Mouse (Mus musculus): Measurements from ENCODE around the gene Serpina3g. TPM values are rescaled to one million over a fixed set of nuclear protein-coding genes. Genes with fewer than 3 reads are reported as not detected.

Gene Serpina3g
- polyA plus RNA-seq, 2 experiments: 1.1 TPM

DNA sequence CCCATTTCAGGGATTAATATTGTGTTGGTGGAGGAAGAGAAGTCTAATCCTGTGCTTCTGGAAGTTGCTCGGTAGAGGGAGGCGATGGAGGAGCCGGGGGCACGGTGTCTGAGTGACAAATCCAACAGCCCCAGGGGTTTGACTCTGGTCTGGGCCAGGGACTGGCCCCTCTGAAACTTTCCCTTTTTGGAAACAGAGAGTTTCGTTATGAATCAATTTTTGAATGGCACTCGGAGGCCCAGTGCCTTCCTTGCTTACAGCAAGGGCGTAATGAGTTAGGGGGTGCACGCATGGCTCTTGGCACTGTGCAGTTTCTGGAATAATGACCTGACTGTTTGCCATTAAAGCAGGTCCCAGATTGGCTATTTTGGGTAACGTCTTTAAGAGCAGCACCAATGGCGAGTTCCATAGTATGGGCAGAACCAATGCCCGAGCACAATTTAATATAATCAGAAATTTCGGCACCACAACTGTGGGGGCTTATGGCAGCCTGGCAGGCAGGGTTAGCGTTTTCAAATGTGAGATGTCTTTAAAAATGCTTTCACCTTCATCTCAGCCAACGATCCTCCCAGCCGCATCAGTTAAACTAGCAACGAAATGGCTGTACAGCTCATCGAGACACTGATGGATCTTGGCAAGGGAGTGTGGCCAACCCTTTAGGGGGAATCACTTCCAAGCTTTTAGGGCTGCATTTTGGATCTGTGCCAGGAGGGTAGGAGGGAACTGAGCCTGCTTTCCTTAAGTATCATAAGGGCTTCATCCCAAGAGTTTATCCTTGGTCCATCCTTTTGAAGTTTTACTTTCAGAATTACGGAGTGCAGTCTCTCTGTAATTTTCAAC lies 42.4 kb downstream of the Serpina3g start:
- H3K4me2 ChIP-seq (replicated peaks; ENCODE audit: low read depth, low read length, severe bottlenecking): no peak overlapping the region
- no peak overlapping the region for H3K27ac ChIP-seq (replicated peaks; ENCODE audit: low read depth, low read length)
- H3K4me3 ChIP-seq (replicated peaks; ENCODE audit: low read length): no peak overlapping the region
- WGBS: 65% methylated on average over 18 of the region's 18 CpGs
- TF ChIP-seq POLR2A (IDR thresholded peaks at IDR 0.05; ENCODE audit: borderline replicate concordance, extremely low read depth, insufficient read depth, insufficient read length): no peak
- H3K4me1 ChIP-seq (ENCODE audit: control insufficient read depth, insufficient read depth, low read length): peaks cover 8% of the 10 kb centered on the region; the same call in 1 of the 2 replicates
- peak; percentile 12; the same call in 1 of the 2 replicates for ATAC-seq (ENCODE audit: low FRiP score, low read depth)
- no peak overlapping the region for H3K9ac ChIP-seq (ENCODE audit: low read depth, low read length, severe bottlenecking)
- no peaks in the 10 kb centered on the region for H3K36me3 ChIP-seq (ENCODE audit: control insufficient read depth, insufficient read depth, low read length)
- DNase-seq (ENCODE audit: low spot score): no peak
- H3K9me3 ChIP-seq (ENCODE audit: control insufficient read depth, low read length): no peaks in the 10 kb centered on the region
- no peaks in the 10 kb centered on the region for H3K27me3 ChIP-seq (ENCODE audit: control insufficient read depth, insufficient read depth, low read length)

DNA sequence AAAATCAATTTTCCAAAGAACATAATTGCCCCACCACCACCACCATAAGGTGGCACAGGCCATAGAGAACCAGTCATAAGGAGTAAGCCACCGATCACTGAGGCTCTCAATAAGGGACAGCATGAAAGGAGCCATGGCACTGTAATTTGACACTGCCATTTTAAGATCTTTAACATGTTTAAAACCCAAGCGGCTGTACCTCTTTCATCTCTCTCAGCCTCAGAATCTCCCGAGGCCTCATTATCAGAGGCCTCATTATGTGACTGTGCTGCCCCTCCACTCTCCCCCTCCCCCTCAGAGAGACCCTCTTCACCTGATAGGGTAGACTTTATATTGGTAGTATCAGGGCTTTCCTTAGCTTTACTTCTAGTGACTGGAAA lies 43.0 kb downstream of the Serpina3g start:
- no peaks in the 10 kb centered on the region for H3K27me3 ChIP-seq (ENCODE audit: control insufficient read depth, insufficient read depth, low read length)
- H3K36me3 ChIP-seq (ENCODE audit: control insufficient read depth, insufficient read depth, low read length): no peaks in the 10 kb centered on the region
- 7% methylated on average over 3 of the region's 3 CpGs for WGBS
- peak; percentile 30; the same call in 1 of the 2 replicates for ATAC-seq (ENCODE audit: low FRiP score, low read depth)
- no peak overlapping the region for H3K9ac ChIP-seq (ENCODE audit: low read depth, low read length, severe bottlenecking)
- H3K9me3 ChIP-seq (ENCODE audit: control insufficient read depth, low read length): no peaks in the 10 kb centered on the region
- H3K4me3 ChIP-seq (replicated peaks; ENCODE audit: low read length): no peak overlapping the region
- H3K27ac ChIP-seq (replicated peaks; ENCODE audit: low read depth, low read length): no peak overlapping the region
- TF ChIP-seq POLR2A (IDR thresholded peaks at IDR 0.05; ENCODE audit: borderline replicate concordance, extremely low read depth, insufficient read depth, insufficient read length): no peak
- H3K4me2 ChIP-seq (replicated peaks; ENCODE audit: low read depth, low read length, severe bottlenecking): no peak overlapping the region
- DNase-seq (ENCODE audit: low spot score): no peak
- H3K4me1 ChIP-seq (ENCODE audit: control insufficient read depth, insufficient read depth, low read length): peaks cover 5% of the 10 kb centered on the region; the same call in 1 of the 2 replicates

DNA sequence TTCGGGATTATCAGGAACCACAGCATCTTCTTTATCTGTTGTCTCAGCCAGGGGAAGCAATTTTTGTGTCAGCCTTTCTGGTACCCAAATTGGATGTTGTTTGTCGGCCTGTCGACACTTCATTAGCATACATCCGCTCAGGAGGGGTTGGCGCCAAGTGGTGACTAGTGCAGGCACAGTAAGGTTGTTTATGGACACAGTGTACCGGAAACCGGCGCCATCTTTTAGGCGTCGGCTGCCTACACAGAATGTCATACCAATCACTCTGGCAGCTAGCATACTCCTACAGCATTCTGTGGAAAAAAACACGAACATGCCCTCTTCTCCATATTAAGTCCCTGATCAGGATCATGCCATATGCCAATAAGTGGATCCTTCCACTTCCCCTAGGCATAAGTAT lies 47.3 kb downstream of the Serpina3g start:
- DNase-seq (ENCODE audit: low spot score): no peak
- no peaks in the 10 kb centered on the region for H3K9me3 ChIP-seq (ENCODE audit: control insufficient read depth, low read length)
- no peak overlapping the region for H3K4me2 ChIP-seq (replicated peaks; ENCODE audit: low read depth, low read length, severe bottlenecking)
- TF ChIP-seq POLR2A (IDR thresholded peaks at IDR 0.05; ENCODE audit: borderline replicate concordance, extremely low read depth, insufficient read depth, insufficient read length): no peak
- no peaks in the 10 kb centered on the region for H3K27me3 ChIP-seq (ENCODE audit: control insufficient read depth, insufficient read depth, low read length)
- no peak overlapping the region for H3K27ac ChIP-seq (replicated peaks; ENCODE audit: low read depth, low read length)
- no peaks in the 10 kb centered on the region for H3K36me3 ChIP-seq (ENCODE audit: control insufficient read depth, insufficient read depth, low read length)
- 92% methylated on average over 11 of the region's 11 CpGs for whole genome bisulfite sequencing
- no peak overlapping the region for H3K4me3 ChIP-seq (replicated peaks; ENCODE audit: low read length)
- H3K4me1 ChIP-seq (ENCODE audit: control insufficient read depth, insufficient read depth, low read length): no peaks in the 10 kb centered on the region
- ATAC-seq (ENCODE audit: low FRiP score, low read depth): no peak
- H3K9ac ChIP-seq (ENCODE audit: low read depth, low read length, severe bottlenecking): no peak overlapping the region

DNA sequence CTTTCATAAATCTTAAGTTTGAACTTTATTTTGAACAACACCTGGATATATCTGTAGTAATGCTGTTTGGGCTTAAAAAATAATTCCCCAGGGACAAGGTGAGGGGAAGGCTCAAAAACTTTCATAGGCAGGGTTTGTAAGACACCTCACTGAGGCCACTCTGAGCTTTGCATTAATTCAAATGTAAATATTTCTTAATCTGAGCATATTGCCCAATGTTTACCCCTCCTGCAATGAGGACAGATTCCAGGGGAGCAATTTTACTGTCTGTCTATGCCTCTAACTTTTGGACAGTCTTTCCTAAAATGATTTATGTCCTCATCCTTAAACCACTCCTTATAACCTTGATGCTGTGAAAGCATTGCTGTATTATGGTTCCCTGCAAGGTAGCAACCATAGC lies 52.3 kb downstream of the Serpina3g start:
- Histone ChIP-seq H3K9me3 (ENCODE audit: control insufficient read depth, low read length) (no peaks in the 10 kb centered on the region), H3K4me1 (ENCODE audit: control insufficient read depth, insufficient read depth, low read length) (no peaks in the 10 kb centered on the region), H3K4me2 (replicated peaks; ENCODE audit: low read depth, low read length, severe bottlenecking) (no peak overlapping the region), H3K27me3 (ENCODE audit: control insufficient read depth, insufficient read depth, low read length) (no peaks in the 10 kb centered on the region), H3K9ac (ENCODE audit: low read depth, low read length, severe bottlenecking) (no peak overlapping the region), H3K4me3 (replicated peaks; ENCODE audit: low read length) (no peak overlapping the region), H3K36me3 (ENCODE audit: control insufficient read depth, insufficient read depth, low read length) (no peaks in the 10 kb centered on the region), H3K27ac (replicated peaks; ENCODE audit: low read depth, low read length) (no peak overlapping the region)
- no peak for TF ChIP-seq POLR2A (IDR thresholded peaks at IDR 0.05; ENCODE audit: borderline replicate concordance, extremely low read depth, insufficient read depth, insufficient read length)
- ATAC-seq (ENCODE audit: low FRiP score, low read depth): no peak
- no peak for DNase-seq (ENCODE audit: low spot score)

DNA sequence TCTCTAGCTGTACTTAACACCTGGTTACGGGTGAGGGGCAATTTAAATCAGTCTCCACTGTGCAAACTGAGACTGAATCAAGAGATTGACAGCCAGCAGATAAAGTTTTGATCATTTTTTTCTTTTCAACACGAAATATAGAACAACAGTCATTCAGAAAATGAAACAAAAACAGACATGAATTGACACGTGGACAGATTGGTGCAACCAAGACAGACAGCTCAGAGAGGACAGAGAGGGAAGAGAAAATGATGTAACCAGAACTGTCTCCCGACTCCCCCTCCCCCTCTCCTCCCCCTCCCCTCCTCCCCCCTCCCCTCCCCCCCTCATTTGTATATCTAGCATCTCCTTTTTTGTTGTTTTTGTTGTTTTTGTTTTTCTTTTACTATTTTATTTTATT lies 53.8 kb downstream of the Serpina3g start:
- H3K4me2 ChIP-seq (replicated peaks; ENCODE audit: low read depth, low read length, severe bottlenecking): no peak overlapping the region
- no peaks in the 10 kb centered on the region for H3K4me1 ChIP-seq (ENCODE audit: control insufficient read depth, insufficient read depth, low read length)
- no peak overlapping the region for H3K27ac ChIP-seq (replicated peaks; ENCODE audit: low read depth, low read length)
- WGBS: 45% methylated on average over 4 of the region's 4 CpGs
- TF ChIP-seq POLR2A (IDR thresholded peaks at IDR 0.05; ENCODE audit: borderline replicate concordance, extremely low read depth, insufficient read depth, insufficient read length): no peak
- H3K4me3 ChIP-seq (replicated peaks; ENCODE audit: low read length): no peak overlapping the region
- DNase-seq (ENCODE audit: low spot score) (no peak), ATAC-seq (ENCODE audit: low FRiP score, low read depth) (no peak)
- H3K9me3 ChIP-seq (ENCODE audit: control insufficient read depth, low read length): no peaks in the 10 kb centered on the region
- no peaks in the 10 kb centered on the region for H3K27me3 ChIP-seq (ENCODE audit: control insufficient read depth, insufficient read depth, low read length)
- no peaks in the 10 kb centered on the region for H3K36me3 ChIP-seq (ENCODE audit: control insufficient read depth, insufficient read depth, low read length)
- no peak overlapping the region for H3K9ac ChIP-seq (ENCODE audit: low read depth, low read length, severe bottlenecking)

Other genes starting within 250 kb of the Serpina3g start
- not detected in 2 replicates for gene Serpina11, start 246.3 kb upstream of the Serpina3g start, polyA plus RNA-seq (2012; rRNA removed)
- gene Serpina11, start 246.3 kb upstream of the Serpina3g start, polyA plus RNA-seq (2014; fragmentation: Nextera tagmentation; extraction: Ambion mirVana): not detected in 2 replicates
- 0.16 and 0.22 TPM in 2 replicates for gene Serpina9, start 222.5 kb upstream of the Serpina3g start, polyA plus RNA-seq (2012; rRNA removed)
- gene Serpina9, start 222.5 kb upstream of the Serpina3g start, polyA plus RNA-seq (2014; fragmentation: Nextera tagmentation; extraction: Ambion mirVana): 0.10 TPM in 1 of 2 replicates, not detected in the other
- 0.03 TPM in 1 of 2 replicates, not detected in the other for gene Serpina12, start 191.8 kb upstream of the Serpina3g start, polyA plus RNA-seq (2012; rRNA removed)
- 0.06 TPM in 1 of 2 replicates, not detected in the other for gene Serpina12, start 191.8 kb upstream of the Serpina3g start, polyA plus RNA-seq (2014; fragmentation: Nextera tagmentation; extraction: Ambion mirVana)
- 0.05 TPM in 1 of 2 replicates, not detected in the other for gene Serpina5, start 135.1 kb upstream of the Serpina3g start, polyA plus RNA-seq (2012; rRNA removed)
- gene Serpina5, start 135.1 kb upstream of the Serpina3g start, polyA plus RNA-seq (2014; fragmentation: Nextera tagmentation; extraction: Ambion mirVana): not detected in 2 replicates
- gene Serpina3a, start 123.5 kb upstream of the Serpina3g start, polyA plus RNA-seq (2012; rRNA removed): not detected in 2 replicates
- not detected in 2 replicates for gene Serpina3a, start 123.5 kb upstream of the Serpina3g start, polyA plus RNA-seq (2014; fragmentation: Nextera tagmentation; extraction: Ambion mirVana)
- 0.06 TPM in 1 of 2 replicates, not detected in the other for gene Serpina3b, start 108.2 kb upstream of the Serpina3g start, polyA plus RNA-seq (2012; rRNA removed)
- gene Serpina3b, start 108.2 kb upstream of the Serpina3g start, polyA plus RNA-seq (2014; fragmentation: Nextera tagmentation; extraction: Ambion mirVana): 0.45 TPM in 1 of 2 replicates, not detected in the other
- gene Serpina3c, start 82.4 kb upstream of the Serpina3g start, polyA plus RNA-seq (2012; rRNA removed): 0.09 TPM in 1 of 2 replicates, not detected in the other
- gene Serpina3c, start 82.4 kb upstream of the Serpina3g start, polyA plus RNA-seq (2014; fragmentation: Nextera tagmentation; extraction: Ambion mirVana): not detected in 2 replicates
- gene Serpina3f, start 21.7 kb upstream of the Serpina3g start, polyA plus RNA-seq (2012; rRNA removed): 0.05 TPM in 1 of 2 replicates, not detected in the other
- not detected in 2 replicates for gene Serpina3f, start 21.7 kb upstream of the Serpina3g start, polyA plus RNA-seq (2014; fragmentation: Nextera tagmentation; extraction: Ambion mirVana)
- 0.27 and 0.55 TPM in 2 replicates for gene Serpina3i, start 26.9 kb downstream of the Serpina3g start, polyA plus RNA-seq (2012; rRNA removed)
- 0.69 and 1.4 TPM in 2 replicates for gene Serpina3i, start 26.9 kb downstream of the Serpina3g start, polyA plus RNA-seq (2014; fragmentation: Nextera tagmentation; extraction: Ambion mirVana)
- 0.22 and 0.36 TPM in 2 replicates for gene Serpina3j, start 78.3 kb downstream of the Serpina3g start, polyA plus RNA-seq (2012; rRNA removed)
- 0.32 and 0.72 TPM in 2 replicates for gene Serpina3j, start 78.3 kb downstream of the Serpina3g start, polyA plus RNA-seq (2014; fragmentation: Nextera tagmentation; extraction: Ambion mirVana)
- not detected in 2 replicates for gene Serpina3k, start 102.2 kb downstream of the Serpina3g start, polyA plus RNA-seq (2012; rRNA removed)
- gene Serpina3k, start 102.2 kb downstream of the Serpina3g start, polyA plus RNA-seq (2014; fragmentation: Nextera tagmentation; extraction: Ambion mirVana): not detected in 2 replicates
- not detected in 2 replicates for gene Serpina3m, start 102.2 kb downstream of the Serpina3g start, polyA plus RNA-seq (2012; rRNA removed)
- not detected in 2 replicates for gene Serpina3m, start 102.2 kb downstream of the Serpina3g start, polyA plus RNA-seq (2014; fragmentation: Nextera tagmentation; extraction: Ambion mirVana)
- 7.4 and 9.1 TPM in 2 replicates for gene Serpina3n, start 170.5 kb downstream of the Serpina3g start, polyA plus RNA-seq (2012; rRNA removed)
- gene Serpina3n, start 170.5 kb downstream of the Serpina3g start, polyA plus RNA-seq (2014; fragmentation: Nextera tagmentation; extraction: Ambion mirVana): 0.70 and 0.87 TPM in 2 replicates
- 17.7 and 26.3 TPM in 2 replicates for gene Gsc, start 237.1 kb downstream of the Serpina3g start, polyA plus RNA-seq (2012; rRNA removed)
- 9.7 and 11.3 TPM in 2 replicates for gene Gsc, start 237.1 kb downstream of the Serpina3g start, polyA plus RNA-seq (2014; fragmentation: Nextera tagmentation; extraction: Ambion mirVana)

Data from limb, embryonic 14.5 days (tissue).